Mouse (Mus musculus): Measurements from ENCODE around the gene Ypel5.

Ypel5 gene

DNA sequence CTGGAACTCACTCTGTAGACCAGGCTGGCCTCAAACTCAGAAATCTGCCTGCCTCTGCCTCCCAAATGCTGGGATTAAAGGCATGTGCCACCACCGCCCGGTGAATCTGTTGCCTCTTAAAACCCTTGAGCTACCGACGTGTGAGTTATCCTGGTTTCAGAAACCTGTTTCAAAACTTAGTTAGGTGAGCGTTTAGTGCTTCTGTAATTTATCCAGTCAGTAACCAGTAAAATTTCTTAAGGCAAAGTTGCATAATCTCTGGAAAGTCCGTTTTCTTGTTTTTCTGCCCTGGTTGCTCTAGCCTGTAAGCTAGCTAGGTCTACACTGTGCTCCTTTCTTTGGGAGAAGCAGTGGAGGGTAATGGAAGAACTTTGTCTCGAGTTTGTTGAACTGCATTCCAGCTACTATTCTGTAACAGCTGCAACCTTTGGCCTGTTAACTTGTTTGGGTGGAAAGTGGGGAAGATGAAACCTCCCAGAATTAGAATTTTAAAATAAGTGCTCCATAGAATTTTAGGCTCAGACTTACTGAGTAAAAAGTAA is 8.8 kb downstream of the Ypel5 start:
- DNase-seq, result no peak

- DNase-seq, result no peak
Observed at GRCm38 (mm10) chr17:72845521-72845920, 9.3 kb downstream of the Ypel5 start.

DNA sequence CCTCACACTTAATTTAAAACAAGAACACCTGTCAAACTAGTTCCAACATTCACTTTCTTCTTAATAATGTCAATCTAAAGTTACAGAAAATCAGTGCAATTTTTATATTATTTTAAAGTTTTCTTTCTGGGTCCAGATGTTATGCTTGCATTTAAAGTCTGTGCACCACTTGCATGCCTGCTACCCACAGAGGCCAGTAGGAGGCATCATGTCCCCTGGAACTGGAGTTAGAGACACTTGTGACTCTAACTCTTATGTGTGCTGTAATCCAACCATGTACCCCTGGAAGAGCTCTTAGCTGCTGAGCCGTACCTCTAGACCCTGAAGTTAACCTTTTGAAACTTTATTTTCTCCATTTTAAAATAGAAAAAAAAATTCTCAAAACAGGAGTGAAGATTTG is 19.0 kb downstream of the Ypel5 start:
- no peak for DNase-seq

DNA sequence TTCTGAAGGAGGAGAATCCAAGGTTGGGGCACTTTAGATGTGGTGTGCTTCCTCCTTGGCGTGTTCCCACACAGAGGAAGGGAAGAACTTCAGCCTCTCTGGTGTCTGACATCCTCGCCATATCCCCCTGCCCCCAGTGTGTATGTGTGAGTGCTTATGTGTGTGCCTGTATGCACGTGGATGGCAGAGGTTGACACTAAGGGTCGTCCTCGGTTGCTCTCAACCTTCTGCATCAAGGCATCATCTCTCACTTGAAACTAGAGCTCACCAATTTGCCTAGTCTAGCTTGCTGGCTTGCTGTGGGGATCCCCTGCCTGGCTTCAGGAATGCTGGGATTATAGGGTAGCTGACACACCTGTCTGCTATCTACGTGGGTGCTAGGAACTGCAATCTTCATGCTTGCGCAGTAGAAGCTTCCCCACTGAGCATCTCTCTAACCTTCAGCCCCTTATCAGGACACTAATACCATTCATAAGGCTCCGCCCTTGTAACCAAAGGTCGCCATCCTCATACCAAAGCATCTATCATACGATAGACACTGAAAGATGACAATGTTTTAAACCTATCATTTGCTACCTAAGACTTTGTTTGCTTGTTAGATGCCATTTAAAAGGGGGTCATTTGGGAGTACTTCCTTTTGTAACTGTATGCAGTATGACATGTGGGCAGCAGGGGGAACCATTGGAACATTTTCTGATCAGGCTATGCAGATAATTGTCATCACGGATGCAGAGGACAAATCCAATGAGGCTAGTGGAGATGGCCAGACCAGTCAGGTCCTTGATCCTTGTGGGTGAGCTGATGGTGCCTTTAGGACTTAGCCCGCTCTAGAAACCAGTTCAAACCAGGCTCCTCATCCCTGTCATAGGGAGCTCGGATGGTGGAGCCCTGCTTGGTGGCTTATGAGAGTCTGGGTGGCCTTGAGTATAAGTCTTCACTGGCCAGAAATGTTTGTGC is 21.7 kb downstream of the Ypel5 start:
- peak; percentile 83 to 87 for DNase-seq

GRCm38 (mm10) chr17:72863226-72863625 is 27.0 kb downstream of the Ypel5 start:
- DNase-seq, result peak; percentile 22 to 28

- no peak for DNase-seq
Observed at GRCm38 (mm10) chr17:72866624-72867245, 30.5 kb downstream of the Ypel5 start.

GRCm38 (mm10) chr17:72868181-72868580 is 31.9 kb downstream of the Ypel5 start:
- no peak for DNase-seq

DNA sequence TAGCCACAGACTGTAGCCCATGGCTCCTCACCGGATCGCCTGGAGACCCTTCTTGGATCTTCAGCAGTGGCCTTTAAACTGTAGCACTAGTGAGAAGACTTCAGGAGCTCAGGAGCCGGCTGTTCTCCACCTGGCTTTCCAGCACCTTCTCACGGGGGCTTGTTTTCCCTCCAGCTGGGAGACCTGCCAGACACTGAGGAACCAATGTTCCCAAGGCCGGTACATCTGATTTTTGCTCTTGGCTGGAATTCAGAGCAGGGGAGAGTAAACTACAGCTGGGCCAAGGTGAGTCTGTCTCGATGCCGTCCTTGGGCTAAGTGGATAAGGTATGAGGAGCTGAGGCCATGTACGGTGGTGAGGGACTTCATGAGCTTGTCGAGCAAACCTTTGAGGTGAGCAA is 42.7 kb downstream of the Ypel5 start:
- DNase-seq, result no peak

DNA sequence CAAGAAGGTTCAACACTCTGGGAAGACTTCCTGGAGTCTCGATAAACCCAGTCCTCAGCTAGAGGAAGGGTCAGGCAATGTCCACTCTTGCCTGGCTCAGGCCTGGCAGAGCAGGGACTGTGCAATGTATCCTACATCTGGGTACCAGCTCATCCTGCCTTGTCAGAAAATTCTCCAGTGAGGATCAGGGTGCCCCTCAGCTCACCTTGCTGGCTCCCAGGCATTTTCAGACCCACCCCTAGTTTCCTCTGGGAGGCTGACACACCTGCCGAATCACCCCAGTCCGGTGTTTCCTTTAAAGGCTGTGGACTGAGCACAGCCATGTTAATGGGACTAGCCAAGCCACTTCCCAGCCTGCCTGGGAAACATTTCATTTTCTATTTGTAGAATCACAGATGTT is 43.9 kb downstream of the Ypel5 start:
- no peak for DNase-seq

DNA sequence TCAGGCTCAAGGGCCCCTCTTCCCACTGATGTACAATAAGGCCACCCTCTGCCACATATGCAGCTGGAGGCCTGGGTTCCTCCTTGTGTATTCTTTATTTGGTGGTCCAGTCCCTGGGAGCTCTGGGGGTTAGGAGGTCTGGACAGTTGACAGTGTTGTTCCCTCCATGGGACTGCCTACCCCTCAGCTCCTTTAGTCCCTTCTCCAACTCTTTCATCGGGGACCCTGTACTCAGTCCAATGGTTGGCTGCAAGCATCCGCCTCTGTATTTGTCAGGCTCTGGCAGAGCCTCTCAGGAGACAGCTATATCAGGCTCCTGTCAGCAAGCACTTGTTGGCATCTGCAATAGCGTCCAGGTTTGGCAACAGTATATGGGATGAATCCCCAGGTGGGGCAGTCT is 44.8 kb downstream of the Ypel5 start:
- DNase-seq, result no peak

- DNase-seq, result no peak
Observed at GRCm38 (mm10) chr17:72881804-72882203, 45.6 kb downstream of the Ypel5 start.

DNA sequence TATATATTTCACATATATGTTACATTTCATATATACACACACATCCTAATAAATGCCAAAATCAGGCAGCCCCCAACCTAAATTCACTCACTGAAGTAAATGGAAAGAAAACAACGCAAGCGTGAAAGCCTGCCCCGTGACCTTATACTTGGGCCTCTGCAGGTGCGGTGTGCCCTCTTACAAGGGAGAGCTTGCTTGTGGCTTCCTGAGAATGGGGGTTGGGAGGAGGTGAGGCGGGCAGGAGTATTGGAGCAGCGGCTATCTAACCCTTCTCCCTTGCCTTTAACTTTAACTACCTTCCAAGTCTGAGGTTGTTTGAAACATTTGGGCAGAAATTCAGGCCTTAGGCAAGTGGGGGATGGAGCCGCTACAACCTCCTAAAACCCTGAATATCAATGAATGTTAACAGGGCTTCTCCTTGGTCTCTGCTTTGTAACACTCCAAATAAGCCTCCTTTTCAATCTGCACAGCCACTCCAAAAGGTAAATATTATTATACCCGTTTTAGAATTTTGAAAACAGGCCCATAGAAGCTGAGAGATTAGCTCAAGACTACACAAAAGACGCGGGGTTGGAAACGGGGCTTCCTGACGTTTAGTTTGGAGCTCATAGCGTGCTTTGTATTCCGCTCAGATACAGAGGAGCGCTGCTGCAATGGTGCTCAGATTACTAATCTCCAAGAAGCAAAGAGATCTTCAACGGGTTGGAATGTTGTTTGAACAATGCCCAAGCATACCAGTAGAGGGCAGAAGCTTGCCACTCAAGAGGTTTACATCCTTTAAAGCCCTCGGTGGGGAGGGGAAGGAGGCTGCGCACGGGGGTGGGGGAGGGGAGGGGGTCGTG is 53.5 kb downstream of the Ypel5 start:
- peak; percentile 84 to 86 for DNase-seq

DNA sequence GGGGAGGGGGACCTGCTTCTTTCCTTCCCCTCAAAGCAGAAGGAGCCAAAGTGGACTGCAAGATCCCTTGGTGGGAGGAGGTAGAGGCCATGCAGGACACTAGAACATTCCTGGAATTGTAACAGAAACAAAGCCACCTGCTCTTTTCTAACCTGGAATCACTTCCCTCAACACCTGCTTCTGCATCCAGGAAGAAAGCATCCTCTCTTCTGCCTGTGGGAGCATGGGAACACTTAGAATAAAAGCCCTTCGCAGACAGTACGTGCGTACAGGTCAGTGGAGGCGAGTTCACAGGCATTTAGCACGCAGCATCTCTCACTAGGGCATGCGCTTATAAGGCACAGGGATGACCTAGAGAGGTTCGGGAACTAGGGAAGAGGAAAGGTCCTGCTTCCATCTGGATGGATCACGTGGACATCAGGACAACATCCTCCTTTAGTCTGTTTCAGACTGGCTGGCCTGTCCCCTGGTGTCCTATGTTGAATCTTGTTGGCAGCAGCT is 54.2 kb downstream of the Ypel5 start:
- DNase-seq, result no peak

DNA sequence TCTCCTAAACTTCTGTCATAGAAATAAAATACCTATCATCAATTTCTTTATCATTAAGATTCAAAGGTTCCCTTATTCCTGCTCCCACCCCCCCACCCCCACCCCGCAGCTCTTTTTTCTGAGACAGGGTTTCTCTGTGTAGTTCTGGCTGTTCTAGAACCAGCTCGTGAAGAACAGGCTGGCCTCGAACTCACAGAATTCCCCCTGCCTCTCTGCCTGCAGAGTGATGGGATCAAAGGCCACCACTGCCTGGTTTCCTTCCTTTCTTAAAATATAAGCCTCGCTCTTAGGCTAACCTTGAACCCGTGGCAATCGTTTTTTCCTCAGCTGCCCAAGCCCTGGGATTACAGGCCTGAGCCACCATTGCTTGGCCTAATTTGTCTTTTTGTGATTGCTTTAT is 55.3 kb downstream of the Ypel5 start:
- DNase-seq, result no peak

- no peak for DNase-seq
Observed at GRCm38 (mm10) chr17:72895506-72895905, 59.3 kb downstream of the Ypel5 start.

- DNase-seq, result no peak
Observed at GRCm38 (mm10) chr17:72897076-72897475, 60.8 kb downstream of the Ypel5 start.

DNA sequence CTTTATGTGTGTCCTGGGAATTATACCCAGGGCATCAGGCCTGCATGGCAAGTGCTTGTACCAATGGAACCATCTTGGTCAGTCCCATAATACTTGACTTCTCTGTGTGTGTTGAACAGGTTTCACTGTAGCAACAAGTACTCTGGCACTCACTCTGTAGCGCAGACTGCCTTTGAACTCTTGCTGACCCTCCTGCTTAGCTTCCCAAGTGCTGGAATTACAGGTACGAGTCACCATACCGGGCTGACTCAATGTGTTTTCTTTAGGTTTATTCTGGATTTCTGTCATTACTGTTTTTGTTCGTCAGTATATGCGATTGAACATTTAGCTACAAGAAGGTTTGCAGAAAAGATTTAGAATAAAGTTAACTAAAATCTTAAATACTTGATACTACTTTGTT is 61.7 kb downstream of the Ypel5 start:
- DNase-seq, result no peak

DNA sequence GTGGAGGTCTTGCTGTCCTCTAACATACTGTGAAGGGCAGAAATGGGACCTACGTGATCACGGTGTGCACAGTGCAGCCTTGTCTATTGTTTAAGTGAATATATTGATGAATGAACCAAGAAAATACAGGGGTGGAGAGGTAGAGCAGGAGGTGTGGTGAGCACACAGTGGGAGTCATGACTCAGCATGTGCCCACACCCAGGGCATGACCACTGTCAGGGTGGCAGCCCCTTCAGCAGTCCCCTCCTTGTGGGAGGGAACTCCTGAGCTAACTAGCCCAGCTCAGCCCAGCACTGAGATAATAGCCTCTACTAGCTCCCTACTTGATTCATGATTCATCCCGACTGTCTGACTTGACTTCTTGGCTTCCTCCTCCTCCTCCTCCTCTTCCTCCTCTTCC is 62.5 kb downstream of the Ypel5 start:
- no peak for DNase-seq

Measured in cerebellum, postnatal 10 days (tissue).